Mouse (Mus musculus) spleen, adult 2 months (tissue): ENCODE data around the gene Col13a1.

Experiments
- CTCF ChIP-seq: fragments of 200-500 bp; IDR thresholded peaks from 2 replicates; pipeline ENCODE4 v1.5.1; 2011; ENCODE audit warnings: mild to moderate bottlenecking, inconsistent platforms; ENCODE audit not compliant: insufficient read depth, insufficient read length, insufficient replicate concordance; ENCODE audit errors: extremely low read depth
- POLR2A ChIP-seq: fragments of 200-500 bp; IDR thresholded peaks from 2 replicates; pipeline ENCODE4 v1.6.1; 2011; ENCODE audit warnings: low read depth, low read length, inconsistent platforms

DNA sequence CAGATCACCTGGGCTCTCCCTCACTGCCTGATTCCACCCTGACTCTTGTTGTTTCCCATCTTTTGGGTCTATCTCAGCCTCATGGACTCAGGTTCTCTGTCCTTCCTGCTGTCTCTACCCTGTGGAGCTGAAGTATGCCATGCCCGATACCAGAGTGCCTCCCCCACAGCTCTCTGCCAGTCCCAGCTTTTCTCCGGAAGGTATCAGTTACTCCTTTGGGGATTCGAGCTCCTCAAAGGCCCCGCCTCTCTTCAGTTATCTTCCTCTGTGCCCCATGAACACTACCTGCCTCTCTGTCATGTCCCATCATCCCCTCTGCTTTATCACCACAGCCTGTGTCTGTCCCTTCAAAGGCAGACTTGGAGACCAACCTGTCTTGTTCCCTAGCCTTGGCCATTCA is 29.1 kb upstream of the Col13a1 start:
- TF ChIP-seq CTCF (no peak), POLR2A (no peak)
